Mouse (Mus musculus) liver, postnatal 0 days (tissue): Measurements from ENCODE around the gene Mrgpra6. TPM values are rescaled to one million over a fixed set of nuclear protein-coding genes. Genes with fewer than 3 reads are reported as not detected.
A peak's percentile ranks its signal among the peaks of the same experiment; 100 is the strongest.

Source experiments
- ATAC-seq: fragments of 200-750 bp; cut with Nextera tagmentation; 2 replicates; pipeline ENCODE4 v1.8.0; 2017; ENCODE audit warnings: mild to moderate bottlenecking, moderate library complexity
- DNase-seq: peaks from one replicate; pipeline ENCODE4 v3.0.0-alpha.2; 2016
- H3K27ac ChIP-seq: fragments of 300-500 bp; sonication (generic); 2 replicates; pipeline ENCODE4 v1.5.1; 2014; ENCODE audit warnings: antibody characterized with exemption, moderate library complexity, mild to moderate bottlenecking, low read depth
- H3K27me3 ChIP-seq: fragments of 300-500 bp; sonication (generic); 2 replicates; pipeline ENCODE4 v1.6.1; 2014; ENCODE audit warnings: low read length, control low read depth, mixed read lengths; ENCODE audit not compliant: insufficient read depth
- H3K36me3 ChIP-seq: fragments of 300-500 bp; sonication (generic); replicated peaks from 2 replicates; pipeline ENCODE4 v1.6.1; 2014; ENCODE audit warnings: mild to moderate bottlenecking, control low read depth, low read length, moderate library complexity, mixed read lengths; ENCODE audit not compliant: insufficient read depth
- H3K4me1 ChIP-seq: fragments of 300-500 bp; sonication (generic); 2 replicates; pipeline ENCODE4 v1.6.1; 2014; ENCODE audit warnings: antibody characterized with exemption, mild to moderate bottlenecking, control low read depth; ENCODE audit not compliant: insufficient read depth
- H3K4me2 ChIP-seq: fragments of 300-500 bp; sonication (generic); 2 replicates; pipeline ENCODE4 v1.6.1; 2014; ENCODE audit warnings: low read depth, mild to moderate bottlenecking, low read length, moderate library complexity, mixed read lengths
- H3K4me3 ChIP-seq: fragments of 300-500 bp; sonication (generic); 2 replicates; pipeline ENCODE4 v1.5.1; 2014; ENCODE audit warnings: low read depth, low read length
- H3K9ac ChIP-seq: fragments of 300-500 bp; sonication (generic); replicated peaks from 2 replicates; pipeline ENCODE4 v1.6.1; 2014; ENCODE audit warnings: mild to moderate bottlenecking, moderate library complexity
- H3K9me3 ChIP-seq: fragments of 300-500 bp; sonication (generic); 2 replicates; pipeline ENCODE4 v1.6.1; 2016; ENCODE audit warnings: mild to moderate bottlenecking, control low read depth, low read length, mixed read lengths
- CTCF ChIP-seq: sonication (generic); IDR thresholded peaks from 2 replicates; pipeline ENCODE4 v1.5.1; 2016; ENCODE audit warnings: antibody characterized with exemption, low read depth
- EP300 ChIP-seq: IDR thresholded peaks from 2 replicates; pipeline ENCODE4 v1.6.1; 2016; ENCODE audit warnings: antibody characterized with exemption, low read depth, mild to moderate bottlenecking
- WGBS: fragments of 180-500 bp; shearing (Covaris S2); extraction: QIAGEN DNeasy Blood & Tissue Kit; methylation state at CpG from one replicate; pipeline ENCODE4 v1.1.7; 2014; ENCODE audit not compliant: insufficient replicate concordance; 5-methylcytosine and 5-hydroxymethylcytosine counted together
- polyA plus RNA-seq: library from polyadenylated mRNA; unstranded; fragments of >200 nt; fragmentation: Nextera tagmentation; extraction: Ambion mirVana; gene quantifications from 2 replicates; pipeline ENCODE4 v1.2.1, GENCODE M21; 2015

The Mrgpra6 gene
- not detected in 2 replicates for polyA plus RNA-seq

DNA sequence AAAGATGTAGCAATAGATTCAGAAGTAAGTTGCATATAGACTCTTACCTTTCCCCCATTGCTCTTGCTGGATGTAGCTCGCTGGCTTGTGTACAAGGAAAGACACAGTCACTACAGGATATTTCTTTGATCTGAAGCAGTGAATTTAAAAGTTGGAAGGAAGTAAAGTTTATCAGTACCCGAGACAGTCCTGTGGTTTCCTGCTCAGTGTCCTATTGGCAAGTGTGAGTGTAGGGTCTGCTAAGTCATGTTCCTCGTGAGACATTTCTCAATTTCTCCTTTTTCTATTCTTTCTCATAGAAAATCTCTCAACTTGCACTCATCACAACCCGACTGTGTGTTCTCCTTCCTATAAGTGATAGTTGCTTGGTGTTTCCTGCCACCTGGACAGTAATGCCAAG lies at the start of gene Mrgpra6:
Mrgpra6 (minus strand) TSS at position 91 of the 400 bp plus-strand sequence.
- Histone ChIP-seq H3K4me1 (no peaks in the 10 kb centered on the region), H3K27ac (no peak within 1 kb of the TSS), H3K27me3 (no peaks in the 10 kb centered on the region), H3K36me3 (no peaks in the 10 kb centered on the region), H3K4me2 (no peak within 1 kb of the TSS), H3K9ac (no peak within 1 kb of the TSS), H3K4me3 (no peak within 1 kb of the TSS), H3K9me3 (no peaks in the 10 kb centered on the region)
- no peak for DNase-seq
- 19% methylated on average over 4 of the region's 4 CpGs for WGBS
- ATAC-seq, result no peak
- TF ChIP-seq CTCF, result no peak
- TF ChIP-seq EP300, result no peak

DNA sequence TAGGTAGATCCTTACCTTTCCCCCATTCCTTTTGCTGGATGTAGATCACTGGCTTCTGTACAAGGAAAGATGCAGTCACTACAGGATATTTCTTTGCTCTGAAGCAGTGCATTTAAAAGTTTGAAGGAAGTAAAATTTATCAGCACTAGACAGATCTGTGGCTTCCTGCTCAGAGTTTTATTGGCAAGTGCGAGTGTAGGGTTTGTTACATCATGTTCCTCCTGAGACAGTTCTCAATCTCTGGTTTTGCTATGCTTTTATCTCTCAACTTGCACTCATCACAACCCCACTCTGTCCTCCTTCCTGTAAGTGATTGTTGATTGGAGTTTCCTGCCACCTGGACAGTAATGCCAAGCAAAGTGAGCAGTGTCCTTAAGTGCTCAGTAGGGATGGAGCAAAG lies 48.0 kb upstream of the Mrgpra6 start, which contains the start of gene Mrgpra9:
Mrgpra9 (minus strand) TSS at position 79 of the 400 bp plus-strand sequence.
- TF ChIP-seq EP300, result no peak
- no peak for TF ChIP-seq CTCF
- Histone ChIP-seq H3K9me3 (no peaks in the 10 kb centered on the region), H3K9ac (no peak within 1 kb of the TSS), H3K27me3 (no peaks in the 10 kb centered on the region), H3K4me2 (no peak within 1 kb of the TSS), H3K36me3 (no peaks in the 10 kb centered on the region), H3K27ac (no peak within 1 kb of the TSS), H3K4me1 (no peaks in the 10 kb centered on the region), H3K4me3 (no peak within 1 kb of the TSS)
- DNase-seq (no peak), ATAC-seq (no peak)
- 34% methylated on average over 1 of the region's 1 CpGs for WGBS

DNA sequence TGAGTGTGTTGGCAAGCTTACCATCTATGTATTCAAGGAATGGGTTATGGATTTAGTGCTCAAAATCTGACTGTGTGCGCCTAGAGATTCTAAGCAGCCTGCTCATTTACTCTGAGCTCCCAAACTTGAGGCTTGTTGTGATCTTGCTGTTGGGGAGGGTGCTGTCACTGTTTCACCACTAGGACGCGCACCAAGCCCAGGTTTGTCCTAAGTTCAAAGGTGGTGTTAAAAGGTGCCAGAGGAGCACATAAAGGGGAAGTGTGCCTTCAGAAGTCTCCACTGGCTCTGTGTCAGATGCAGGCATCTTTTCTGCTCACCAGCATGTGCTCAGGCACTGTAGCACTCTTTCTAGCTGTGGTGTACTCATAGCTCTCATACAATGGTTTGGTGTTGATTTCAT lies 39.9 kb upstream of the Mrgpra6 start:
- DNase-seq, result no peak
- H3K36me3 ChIP-seq, result no peaks in the 10 kb centered on the region
- no peak overlapping the region for H3K4me2 ChIP-seq
- H3K4me1 ChIP-seq, result no peaks in the 10 kb centered on the region
- no peaks in the 10 kb centered on the region for H3K9me3 ChIP-seq
- TF ChIP-seq CTCF, result 0 out of 2 replicates have a peak, but pooled peaks have one; percentile 14
- TF ChIP-seq EP300, result no peak
- no peaks in the 10 kb centered on the region for H3K27me3 ChIP-seq
- no peak overlapping the region for H3K4me3 ChIP-seq
- no peak for ATAC-seq
- no peak overlapping the region for H3K27ac ChIP-seq
- H3K9ac ChIP-seq, result no peak overlapping the region
- 68% methylated on average over 3 of the region's 3 CpGs for WGBS

DNA sequence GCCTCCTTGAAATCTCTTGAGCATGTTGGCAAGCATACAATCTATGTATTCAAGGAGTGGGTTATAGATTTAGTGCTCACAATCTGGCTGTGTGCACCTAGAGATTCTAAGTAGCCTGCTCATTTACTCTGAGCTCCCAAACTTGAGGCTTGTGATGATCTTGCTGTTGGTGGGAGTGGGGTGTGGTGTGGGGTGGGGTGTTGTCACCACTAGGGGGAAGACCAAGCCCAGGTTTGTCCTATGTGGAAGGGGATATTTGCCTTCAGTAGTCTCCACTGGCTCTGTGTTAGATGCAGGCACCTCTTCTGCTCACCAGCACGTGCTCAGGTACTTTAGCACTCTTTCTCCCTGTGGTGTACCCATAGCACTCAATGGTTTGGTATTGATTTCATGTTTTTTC lies 9.4 kb downstream of the Mrgpra6 start:
- no peak overlapping the region for H3K27ac ChIP-seq
- 41% methylated on average over 1 of the region's 1 CpGs for WGBS
- H3K4me2 ChIP-seq, result no peak overlapping the region
- ATAC-seq, result no peak
- no peak overlapping the region for H3K4me3 ChIP-seq
- H3K9ac ChIP-seq, result no peak overlapping the region
- H3K36me3 ChIP-seq, result no peaks in the 10 kb centered on the region
- H3K4me1 ChIP-seq, result no peaks in the 10 kb centered on the region
- H3K27me3 ChIP-seq, result no peaks in the 10 kb centered on the region
- DNase-seq, result no peak
- TF ChIP-seq EP300 (no peak), CTCF (no peak)
- H3K9me3 ChIP-seq, result no peaks in the 10 kb centered on the region

DNA sequence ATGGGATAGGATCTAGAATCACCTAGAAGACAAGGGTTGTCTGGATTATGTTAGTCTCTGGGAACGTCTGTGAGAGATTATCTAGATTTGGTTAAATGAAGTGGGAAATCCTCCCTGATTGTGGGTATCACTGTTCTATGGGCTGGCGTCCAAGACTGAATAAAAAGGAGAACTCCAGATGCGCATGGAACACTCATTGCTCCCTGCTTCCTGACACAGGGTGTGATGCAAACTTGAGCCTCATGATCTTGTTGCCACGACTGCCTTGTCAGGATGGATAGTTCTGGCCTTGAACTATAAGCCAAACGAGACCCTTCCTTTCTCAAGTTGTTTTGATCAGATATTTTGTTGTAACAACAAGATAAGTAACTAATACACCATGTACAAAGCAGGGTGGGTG lies 33.9 kb downstream of the Mrgpra6 start:
- 48% methylated on average over 5 of the region's 5 CpGs for WGBS
- TF ChIP-seq EP300 (no peak), CTCF (no peak)

DNA sequence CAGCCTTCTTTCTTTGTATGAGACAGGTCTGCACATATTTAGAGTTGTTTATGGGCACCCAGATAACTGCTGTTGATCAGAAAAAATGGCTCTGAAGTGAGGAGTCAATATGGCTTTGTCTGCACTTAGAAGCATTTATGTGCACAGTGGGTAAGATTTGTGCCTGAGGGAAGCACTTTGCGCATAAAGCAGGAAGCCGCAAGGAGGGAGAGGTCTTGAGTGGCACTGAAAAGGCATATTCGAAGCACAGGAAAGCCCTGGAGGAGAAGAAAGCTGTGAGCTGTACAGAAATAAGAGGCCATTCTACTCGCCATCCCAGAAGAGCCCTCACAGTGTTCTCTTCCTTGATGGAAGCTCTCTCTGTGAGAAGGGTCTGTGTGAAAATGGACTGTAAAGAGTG lies 39.7 kb downstream of the Mrgpra6 start:
- H3K4me3 ChIP-seq, result no peak overlapping the region
- no peaks in the 10 kb centered on the region for H3K27me3 ChIP-seq
- DNase-seq, result no peak
- TF ChIP-seq EP300 (no peak), CTCF (no peak)
- WGBS, result 67% methylated on average over 4 of the region's 4 CpGs
- no peak overlapping the region for H3K27ac ChIP-seq
- H3K36me3 ChIP-seq, result no peaks in the 10 kb centered on the region
- ATAC-seq, result no peak
- no peak overlapping the region for H3K4me2 ChIP-seq
- H3K9ac ChIP-seq, result no peak overlapping the region
- no peaks in the 10 kb centered on the region for H3K4me1 ChIP-seq
- H3K9me3 ChIP-seq, result no peaks in the 10 kb centered on the region

More for the DNA sequence above, 33.9 kb downstream of the Mrgpra6 start:
- H3K9ac ChIP-seq, result no peak overlapping the region
- ATAC-seq, result no peak
- no peaks in the 10 kb centered on the region for H3K4me1 ChIP-seq
- no peak for DNase-seq
- no peak overlapping the region for H3K4me2 ChIP-seq
- no peaks in the 10 kb centered on the region for H3K27me3 ChIP-seq
- H3K36me3 ChIP-seq, result no peaks in the 10 kb centered on the region
- no peak overlapping the region for H3K4me3 ChIP-seq
- H3K27ac ChIP-seq, result no peak overlapping the region
- no peaks in the 10 kb centered on the region for H3K9me3 ChIP-seq

DNA sequence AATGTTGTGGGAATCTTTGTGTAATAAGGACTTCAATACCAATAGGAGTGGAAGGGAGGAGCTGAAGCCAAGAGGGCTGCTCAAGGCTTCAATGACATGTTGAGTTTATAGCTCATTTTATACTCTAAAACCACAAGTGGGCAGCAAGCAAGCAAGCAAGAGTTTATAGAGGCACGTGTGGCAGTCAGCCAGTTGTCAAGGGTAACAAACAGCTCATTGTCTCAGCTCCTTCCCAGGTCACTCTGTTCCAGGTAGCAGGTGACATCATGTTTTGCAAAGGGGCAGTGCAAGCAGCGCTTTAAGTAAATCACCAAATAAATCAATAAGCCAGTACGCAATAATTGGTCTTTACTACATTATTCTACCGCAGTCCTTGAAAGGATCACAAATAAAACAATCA lies 41.5 kb downstream of the Mrgpra6 start:
- Histone ChIP-seq H3K36me3 (no peaks in the 10 kb centered on the region), H3K9me3 (no peaks in the 10 kb centered on the region), H3K27me3 (no peaks in the 10 kb centered on the region), H3K4me1 (no peaks in the 10 kb centered on the region), H3K4me3 (no peak overlapping the region), H3K9ac (no peak overlapping the region), H3K27ac (no peak overlapping the region), H3K4me2 (no peak overlapping the region)
- DNase-seq (no peak), ATAC-seq (no peak)
- no peak for TF ChIP-seq CTCF
- TF ChIP-seq EP300, result no peak
- 68% methylated on average over 4 of the region's 4 CpGs for WGBS
